Mouse (Mus musculus) kidney, embryonic 14.5 days (tissue): ENCODE measurements around the gene Sf3b6. TPM values are rescaled to one million over a fixed set of nuclear protein-coding genes. Genes with fewer than 3 reads are reported as not detected.
"Not testable (repeated sequence)": the region's sequence is repeated elsewhere in the genome, so short reads cannot be mapped to it uniquely, and the experiment has no call there.

Source experiments
- ATAC-seq: fragments of 200-750 bp; cut with Nextera tagmentation; 2 replicates; pipeline ENCODE4 v1.8.0; 2017; ENCODE audit warnings: moderate number of reproducible peaks, mild to moderate bottlenecking, moderate TSS enrichment, moderate library complexity; ENCODE audit not compliant: low FRiP score, low TSS enrichment
- H3K27ac ChIP-seq: fragments of 300-500 bp; sonication (generic); 2 replicates; pipeline ENCODE4 v1.5.1; 2014; ENCODE audit warnings: low read depth, mild to moderate bottlenecking, low read length, moderate library complexity, mixed read lengths
- H3K27me3 ChIP-seq: fragments of 300-500 bp; sonication (generic); 2 replicates; pipeline ENCODE4 v1.6.1; 2014; ENCODE audit warnings: mild to moderate bottlenecking, low read length; ENCODE audit not compliant: control insufficient read depth, insufficient read depth
- H3K36me3 ChIP-seq: fragments of 300-500 bp; sonication (generic); 2 replicates; pipeline ENCODE4 v1.6.1; 2014; ENCODE audit warnings: low read length, mixed read lengths; ENCODE audit not compliant: control insufficient read depth, insufficient read depth
- H3K4me1 ChIP-seq: fragments of 300-500 bp; sonication (generic); 2 replicates; pipeline ENCODE4 v1.6.1; 2014; ENCODE audit warnings: low read length, mixed read lengths; ENCODE audit not compliant: control insufficient read depth, insufficient read depth
- H3K4me2 ChIP-seq: fragments of 300-500 bp; sonication (generic); replicated peaks from 2 replicates; pipeline ENCODE4 v1.6.1; 2014; ENCODE audit warnings: low read depth, mild to moderate bottlenecking, low read length
- H3K4me3 ChIP-seq: fragments of 300-500 bp; sonication (generic); 2 replicates; pipeline ENCODE4 v1.5.1; 2014; ENCODE audit warnings: mild to moderate bottlenecking, low read length
- H3K9ac ChIP-seq: fragments of 300-500 bp; sonication (generic); 2 replicates; pipeline ENCODE4 v1.6.1; 2014; ENCODE audit warnings: low read depth, mild to moderate bottlenecking, low read length, moderate library complexity
- H3K9me3 ChIP-seq: fragments of 300-500 bp; sonication (generic); 2 replicates; pipeline ENCODE4 v1.6.1; 2016; ENCODE audit warnings: low read length; ENCODE audit not compliant: control insufficient read depth
- WGBS: fragments of 180-500 bp; shearing (Covaris S2); extraction: QIAGEN DNeasy Blood & Tissue Kit; methylation state at CpG from one replicate; pipeline ENCODE4 v1.1.7; 2014; 5-methylcytosine and 5-hydroxymethylcytosine counted together
- polyA plus RNA-seq: library from polyadenylated mRNA; unstranded; fragments of >200 nt; fragmentation: Nextera tagmentation; extraction: Ambion mirVana; gene quantifications from 2 replicates; pipeline ENCODE4 v1.2.1, GENCODE M21; 2014

Sf3b6 gene
- polyA plus RNA-seq, 1 experiment from 2014 or later, result 306 TPM

- not testable (repeated sequence) for H3K4me1 ChIP-seq
- ATAC-seq, result peak; percentile 56
- WGBS, result 73% methylated on average over 9 of the region's 9 CpGs
Observed at GRCm38 (mm10) chr12:4781725-4782404, 35.5 kb upstream of the Sf3b6 start.

GRCm38 (mm10) chr12:4783598-4783997 lies 33.7 kb upstream of the Sf3b6 start:
- Histone ChIP-seq H3K9me3 (no peaks in the 10 kb centered on the region), H3K4me3 (no peak overlapping the region), H3K27me3 (no peaks in the 10 kb centered on the region), H3K36me3 (no peaks in the 10 kb centered on the region), H3K27ac (no peak overlapping the region), H3K4me2 (no peak overlapping the region), H3K4me1 (no peaks in the 10 kb centered on the region), H3K9ac (no peak overlapping the region)
- WGBS, result 13% methylated on average over 5 of the region's 5 CpGs
- ATAC-seq, result peak; percentile 99

More at GRCm38 (mm10) chr12:4781725-4782404, 35.5 kb upstream of the Sf3b6 start:
- H3K4me2 ChIP-seq, H3K4me3 ChIP-seq, H3K27ac ChIP-seq, H3K27me3 ChIP-seq, H3K9me3 ChIP-seq, H3K9ac ChIP-seq, H3K36me3 ChIP-seq: not testable (repeated sequence)

DNA sequence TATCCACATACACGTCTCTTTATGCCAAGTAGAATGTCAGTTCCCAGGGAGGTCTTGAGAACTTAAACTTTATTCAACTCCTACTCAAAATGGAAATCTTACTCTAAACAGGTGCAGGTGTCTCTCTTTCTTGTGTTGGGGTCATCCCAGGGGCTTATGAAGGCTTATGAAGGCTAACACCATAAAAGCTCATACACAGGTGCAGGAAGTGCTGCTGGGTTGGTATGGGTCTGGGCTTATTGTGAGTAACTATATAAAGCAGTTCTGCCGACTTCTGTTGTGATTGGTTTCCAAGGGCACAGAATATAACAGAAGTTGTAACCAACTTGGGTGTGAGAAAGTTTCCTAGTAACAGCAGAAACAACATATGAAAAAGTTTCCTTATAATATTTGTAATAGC lies 32.9 kb upstream of the Sf3b6 start:
- H3K27ac ChIP-seq, result no peak overlapping the region
- H3K9ac ChIP-seq, result no peak overlapping the region
- H3K4me3 ChIP-seq, result no peak overlapping the region
- no peaks in the 10 kb centered on the region for H3K4me1 ChIP-seq
- WGBS, result 74% methylated on average over 2 of the region's 2 CpGs
- H3K36me3 ChIP-seq, result no peaks in the 10 kb centered on the region
- no peaks in the 10 kb centered on the region for H3K27me3 ChIP-seq
- H3K9me3 ChIP-seq, result no peaks in the 10 kb centered on the region
- no peak for ATAC-seq
- H3K4me2 ChIP-seq, result no peak overlapping the region

DNA sequence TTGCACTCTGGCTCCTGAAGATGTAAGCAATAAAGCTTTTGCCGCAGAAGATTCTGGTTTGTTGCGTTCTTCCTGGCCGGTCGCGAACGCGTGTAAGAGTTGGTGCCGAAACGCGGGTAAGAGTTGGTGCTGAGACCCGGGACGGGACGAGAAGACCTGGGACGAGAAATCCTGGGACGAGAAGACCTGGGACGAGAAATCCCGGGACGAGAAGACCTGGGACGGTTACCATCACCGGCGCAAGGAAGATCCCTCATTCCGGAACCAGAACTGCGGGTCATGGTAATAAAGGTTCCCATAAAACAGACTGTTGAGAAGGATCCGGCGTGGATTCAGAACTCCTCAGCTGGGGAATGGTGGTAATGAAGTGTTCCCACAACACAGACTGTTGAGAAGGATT lies 29.2 kb upstream of the Sf3b6 start:
- H3K9me3 ChIP-seq, H3K27me3 ChIP-seq, H3K27ac ChIP-seq: not testable (repeated sequence)

GRCm38 (mm10) chr12:4793718-4794117 lies 23.6 kb upstream of the Sf3b6 start:
- no peaks in the 10 kb centered on the region for H3K36me3 ChIP-seq
- H3K4me3 ChIP-seq, result no peak overlapping the region
- no peak overlapping the region for H3K27ac ChIP-seq
- H3K4me1 ChIP-seq, result no peaks in the 10 kb centered on the region
- no peaks in the 10 kb centered on the region for H3K27me3 ChIP-seq
- no peak overlapping the region for H3K4me2 ChIP-seq
- 64% methylated on average over 1 of the region's 1 CpGs for WGBS
- H3K9ac ChIP-seq, result no peak overlapping the region
- H3K9me3 ChIP-seq, result no peaks in the 10 kb centered on the region
- peak; percentile 66 for ATAC-seq

More for the DNA sequence above, 29.2 kb upstream of the Sf3b6 start:
- WGBS, result 96% methylated on average over 25 of the region's 25 CpGs
- not testable (repeated sequence) for H3K9ac ChIP-seq, ATAC-seq, H3K4me2 ChIP-seq, H3K4me3 ChIP-seq, H3K4me1 ChIP-seq, H3K36me3 ChIP-seq

- H3K4me3 ChIP-seq, H3K36me3 ChIP-seq, H3K9ac ChIP-seq, ATAC-seq, H3K4me1 ChIP-seq, H3K27me3 ChIP-seq, H3K27ac ChIP-seq, H3K4me2 ChIP-seq: not testable (repeated sequence)
- 71% methylated on average over 6 of the region's 6 CpGs for WGBS
- peaks cover 11% of the 10 kb centered on the region; the same call in 1 of the 2 replicates for H3K9me3 ChIP-seq
Observed at GRCm38 (mm10) chr12:4797471-4797870, 19.9 kb upstream of the Sf3b6 start.

- WGBS, result 69% methylated on average over 4 of the region's 4 CpGs
- no peak for ATAC-seq
- H3K4me2 ChIP-seq, result no peak overlapping the region
Observed at GRCm38 (mm10) chr12:4811036-4811435, 6.3 kb upstream of the Sf3b6 start.

DNA sequence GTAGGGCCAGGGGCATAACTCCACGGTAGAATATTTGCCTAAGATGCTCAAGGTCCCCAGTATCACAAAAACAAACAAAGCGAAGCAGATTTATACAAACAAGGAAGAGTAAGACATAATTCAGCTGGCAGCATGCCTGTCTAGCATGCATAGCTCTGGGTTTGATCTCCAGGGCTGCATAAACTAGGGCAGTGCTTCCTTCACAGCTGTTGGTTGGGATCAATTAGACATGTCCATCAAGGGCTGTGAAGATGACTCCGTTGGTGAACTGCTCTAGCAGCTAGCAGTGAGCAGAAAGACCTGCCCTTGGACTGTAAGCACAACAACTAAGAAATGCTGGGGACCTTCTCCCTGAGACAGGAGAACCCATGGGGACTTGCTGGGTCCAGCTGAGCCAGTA lies 5.6 kb upstream of the Sf3b6 start:
- H3K9me3 ChIP-seq, result no peaks in the 10 kb centered on the region
- no peak overlapping the region for H3K4me2 ChIP-seq
- no peaks in the 10 kb centered on the region for H3K27me3 ChIP-seq
- ATAC-seq, result peak; percentile 66; the same call in 1 of the 2 replicates
- WGBS, result 43% methylated on average over 3 of the region's 3 CpGs
- no peaks in the 10 kb centered on the region for H3K4me1 ChIP-seq
- no peaks in the 10 kb centered on the region for H3K36me3 ChIP-seq
- H3K9ac ChIP-seq, result no peak overlapping the region
- H3K4me3 ChIP-seq, result no peak overlapping the region
- no peak overlapping the region for H3K27ac ChIP-seq

More at GRCm38 (mm10) chr12:4811036-4811435, 6.3 kb upstream of the Sf3b6 start:
- H3K27ac ChIP-seq, result no peak overlapping the region
- no peak overlapping the region for H3K4me3 ChIP-seq
- H3K9me3 ChIP-seq, result no peaks in the 10 kb centered on the region
- no peaks in the 10 kb centered on the region for H3K27me3 ChIP-seq
- H3K36me3 ChIP-seq, result no peaks in the 10 kb centered on the region
- no peak overlapping the region for H3K9ac ChIP-seq
- H3K4me1 ChIP-seq, result no peaks in the 10 kb centered on the region

DNA sequence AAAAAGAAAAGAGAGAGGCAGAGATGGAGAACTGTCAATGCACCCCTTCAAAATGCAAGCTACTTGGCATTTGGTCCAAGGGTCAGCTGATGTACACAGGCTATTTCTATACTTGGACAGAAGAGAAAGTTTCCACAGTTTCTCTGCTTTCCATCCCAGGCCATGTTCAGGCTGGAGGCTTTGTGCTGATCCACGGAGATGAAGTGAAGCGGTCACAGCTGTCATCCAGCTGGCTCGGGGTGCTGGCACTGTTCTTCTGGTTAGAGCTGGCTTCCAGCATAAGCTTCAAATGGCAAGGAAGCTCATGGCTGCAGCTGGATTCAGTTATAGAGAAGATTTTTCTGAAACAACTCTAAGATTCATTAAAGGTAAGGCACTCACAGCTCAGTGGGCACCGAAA lies 3.7 kb upstream of the Sf3b6 start:
- Histone ChIP-seq H3K27ac (no peak overlapping the region), H3K4me3 (no peak overlapping the region), H3K4me2 (no peak overlapping the region), H3K27me3 (no peaks in the 10 kb centered on the region), H3K9ac (no peak overlapping the region), H3K4me1 (peaks cover 3% of the 10 kb centered on the region; the same call in 1 of the 2 replicates), H3K9me3 (no peaks in the 10 kb centered on the region), H3K36me3 (no peaks in the 10 kb centered on the region)
- no peak for ATAC-seq
- 88% methylated on average over 4 of the region's 4 CpGs for WGBS
